Mouse (Mus musculus) testis, adult 2 months (tissue): ENCODE results near the gene Eya4.

Experiments
- CTCF ChIP-seq: fragments of 200-500 bp; IDR thresholded peaks from 2 replicates; pipeline ENCODE4 v1.5.1; 2012; ENCODE audit warnings: low read depth, mild to moderate bottlenecking, inconsistent platforms, low read length, moderate library complexity; ENCODE audit not compliant: control insufficient read depth, insufficient read depth, insufficient replicate concordance
- POLR2A ChIP-seq: fragments of 200-500 bp; IDR thresholded peaks from 2 replicates; pipeline ENCODE4 v1.6.1; 2012; ENCODE audit warnings: low read depth, mild to moderate bottlenecking, inconsistent platforms, low read length, moderate library complexity; ENCODE audit not compliant: control insufficient read depth

DNA sequence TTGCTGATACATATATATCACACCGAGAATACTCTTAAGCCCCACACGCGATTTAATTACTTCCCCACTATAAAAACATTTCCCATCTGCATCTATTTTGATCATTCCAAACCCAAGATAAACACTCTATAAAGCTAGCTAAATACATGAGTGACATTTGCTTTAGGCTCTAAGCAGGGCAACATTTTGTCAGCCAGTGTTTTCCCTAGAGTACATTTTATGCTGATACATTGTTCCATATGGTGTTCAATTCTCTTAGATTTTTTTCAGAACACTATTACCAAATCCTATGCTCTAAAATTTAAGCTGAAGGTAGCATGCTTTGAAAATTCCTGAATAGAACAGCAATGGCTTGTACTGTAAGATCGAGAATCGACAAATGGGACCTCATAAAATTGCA, 127.2 kb downstream of the Eya4 start:
- TF ChIP-seq POLR2A (no peak), CTCF (no peak)
